12 mouse cellular contexts compared by ENCODE assay signal in genomic region chr15:81045336-81045735, GRCm38 (mm10).
DNase-seq lines count a peak whose midpoint lies in the region; ATAC-seq and TF ChIP-seq lines count a peak whose summit lies in the region.
"Had no signal": no experiment of that assay in that cellular context is flagged by ENCODE, and none has a peak within 500 bp of the region (broad histone marks: within the 10 kb centered on the region; RNA-seq: fewer than 3 reads in every experiment).

No protein-coding gene starts in this region.

- peak overlapping the region; percentile 49 to 60 (median 54) for H3K4me3 ChIP-seq in CH12.LX (replicated peaks in 1 of 3; ENCODE audit: low read depth in 2 of 3, low read length in 2 of 3, poor library complexity in 1 of 3)
- H3K4me3 ChIP-seq in left cerebral cortex, adult 2 months = no peak overlapping the region
- H3K4me3 ChIP-seq: lung, embryonic 15.5 days had no signal

- TF ChIP-seq CTCF in CH12.LX (conservative IDR thresholded peaks at IDR 0.05 in 1 of 2, IDR thresholded peaks at IDR 0.05 in 1 of 2; ENCODE audit: low read depth in 2 of 2, low read length in 2 of 2) = no peak
- no peak for TF ChIP-seq CTCF in left cerebral cortex, adult 2 months (IDR thresholded peaks at IDR 0.05)

- no peaks in the 10 kb centered on the region for H3K9me3 ChIP-seq in CH12.LX (replicated peaks; ENCODE audit: low read length)
- H3K9me3 ChIP-seq: lung, embryonic 15.5 days had no signal

- H3K27me3 ChIP-seq in CH12.LX (replicated peaks) = no peaks in the 10 kb centered on the region
- H3K27me3 ChIP-seq: lung, embryonic 15.5 days had no signal

- peaks cover 0 to 39% of the 10 kb centered on the region in 2 experiments for H3K36me3 ChIP-seq in CH12.LX (replicated peaks in 1 of 2; ENCODE audit: control insufficient read depth in 1 of 2, insufficient read depth in 1 of 2, low read length in 1 of 2)

- H3K9ac ChIP-seq in CH12.LX (ENCODE audit: insufficient read depth, low read depth) = peak overlapping the region; percentile 35; the same call in 1 of the 2 replicates
- H3K9ac ChIP-seq: lung, embryonic 15.5 days had no signal

- TF ChIP-seq EP300 in CH12.LX (IDR thresholded peaks at IDR 0.05; ENCODE audit: low read length) = no peak

- H3K4me1 ChIP-seq in CH12.LX (ENCODE audit: control insufficient read depth in 1 of 2, insufficient read depth in 2 of 2) = peaks cover 10 to 66% of the 10 kb centered on the region in 2 experiments

- peak; percentile 70 for ATAC-seq in common myeloid progenitor, adult 5-6 weeks (replicated peaks; ENCODE audit: low read depth, poor library complexity, severe bottlenecking)

- intact Hi-C loops in left cerebral cortex, adult 2 months (cut with DNase I) = no loop called here

- DNase-seq in CH12.LX (ENCODE audit: extremely low read depth) = peak; percentile 56
- peak; percentile 26 for DNase-seq in lung, postnatal 14 days
- peak; percentile 80 to 81 for DNase-seq in spleen, postnatal 36 days (ENCODE audit: low spot score in 2 of 2)
- DNase-seq in retina, embryonic 14.5 days (ENCODE audit: low spot score) = no peak
- DNase-seq in adrenal gland, adult 8-10 months = no peak
- no peak for DNase-seq in left cerebral cortex, adult 2 months (ENCODE audit: extremely low spot score in 1 of 2, low spot score in 2 of 2)
- DNase-seq in retina, postnatal 1 day = no peak
- DNase-seq: cerebellum, postnatal 25 days; heart, postnatal 10 days; kidney, postnatal 4 days had no signal

- H3K4me2 ChIP-seq in CH12.LX (ENCODE audit: insufficient read depth, low read depth, poor library complexity, severe bottlenecking) = peak overlapping the region; percentile 48
- H3K4me2 ChIP-seq: lung, embryonic 15.5 days had no signal

- H3K79me2 ChIP-seq in CH12.LX (replicated peaks; ENCODE audit: control insufficient read depth, extremely low read depth, insufficient read depth, poor library complexity, severe bottlenecking) = no peaks in the 10 kb centered on the region

- TF ChIP-seq RAD21 in CH12.LX (IDR thresholded peaks at IDR 0.05; ENCODE audit: low read depth, low read length) = no peak

- dilution Hi-C loops in CH12.LX (cut with MboI; ENCODE audit: extremely low pct_ligation_motif_present, extremely low pct_unique_long_range_greater_than_20kb, low sequenced_read_pairs) = no loop called here

- peak overlapping the region; percentile 81 for H3K27ac ChIP-seq in CH12.LX (ENCODE audit: insufficient read depth, low read depth)
- H3K27ac ChIP-seq in left cerebral cortex, adult 2 months = no peak overlapping the region
- H3K27ac ChIP-seq: lung, embryonic 15.5 days had no signal

- TF ChIP-seq POLR2A in CH12.LX (IDR thresholded peaks at IDR 0.05; ENCODE audit: low read depth, low read length) = no peak

- in situ Hi-C loops in CH12.LX (cut with MboI; ENCODE audit: low pct_ligation_motif_present, low pct_unique_long_range_greater_than_20kb, low sequenced_read_pairs) = no loop called here

TF ChIP-seq in CH12.LX, 34 proteins besides CTCF, POLR2A, EP300 and RAD21:
- TF ChIP-seq CHD1 (IDR thresholded peaks at IDR 0.05; ENCODE audit: low read depth, low read length) (no peak), JUND (conservative IDR thresholded peaks at IDR 0.05; ENCODE audit: low read depth, low read length) (no peak), ELF1 (IDR thresholded peaks at IDR 0.05; ENCODE audit: low read depth, low read length) (peak; percentile 77), UBTF (IDR thresholded peaks at IDR 0.05; ENCODE audit: low read depth, low read length) (no peak; the same call in 1 of the 2 replicates), MYC (IDR thresholded peaks at IDR 0.05; ENCODE audit: low read depth, low read length) (0 out of 2 replicates have a peak, but pooled peaks have one; percentile 16), NELFE (IDR thresholded peaks at IDR 0.05; ENCODE audit: low read depth, low read length) (0 out of 2 replicates have a peak, but pooled peaks have one; percentile 7), ZC3H11A (IDR thresholded peaks at IDR 0.05; ENCODE audit: low read depth, low read length) (no peak), SIN3A (IDR thresholded peaks at IDR 0.05; ENCODE audit: low read length) (no peak)

Comparison
In these comparisons a context has a peak if more than half of its experiments do, and no peak if none do; other contexts are left out.
1. DNase-seq: peak in CH12.LX (single experiment), lung, postnatal 14 days (single experiment) and spleen, postnatal 36 days (2 of 2); none in retina, embryonic 14.5 days (single experiment), adrenal gland, adult 8-10 months (single experiment), left cerebral cortex, adult 2 months (0 of 2) and retina, postnatal 1 day (single experiment).